Mouse (Mus musculus) neutrophil, adult 5-6 weeks (primary cell): ENCODE results near the gene Tnfrsf1b. TPM values are rescaled to one million over a fixed set of nuclear protein-coding genes. Genes with fewer than 3 reads are reported as not detected.

Experiments used
- ATAC-seq: fragments of 151-379, 151-347 bp; 2 replicates; pipeline ENCODE4 v1.8.0; 2017; ENCODE audit warnings: mild to moderate bottlenecking, moderate TSS enrichment; ENCODE audit not compliant: insufficient number of reproducible peaks, poor library complexity, low FRiP score, severe bottlenecking; ENCODE audit errors: extremely low read depth
- total RNA-seq: library from RNA; stranded (forward); fragments of 200-1000 nt; gene quantifications from 2 replicates; pipeline ENCODE4 v1.2.3, GENCODE M21; 2017

Tnfrsf1b gene
- total RNA-seq, 1 experiment from 2014 or later: 91.5 TPM

DNA sequence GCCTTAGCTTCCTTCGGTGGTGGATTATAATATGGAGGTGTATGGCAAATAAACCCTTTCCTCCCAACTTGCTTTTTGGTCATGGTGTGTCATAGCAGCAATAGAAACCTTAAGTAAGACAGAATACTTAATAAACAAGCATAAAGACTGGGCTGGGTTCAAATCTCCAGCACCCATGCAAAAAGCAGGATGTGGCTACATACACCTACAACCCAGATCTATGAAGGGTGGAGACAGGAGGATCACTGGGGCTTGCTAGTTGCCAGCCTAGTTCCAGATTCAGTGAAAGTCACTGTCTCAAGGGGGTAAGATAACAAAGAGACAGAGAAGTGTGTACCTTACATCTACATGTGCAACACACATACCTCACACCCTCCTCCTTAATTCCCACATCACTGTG lies 16.9 kb upstream of the Tnfrsf1b start:
- ATAC-seq: no peak

DNA sequence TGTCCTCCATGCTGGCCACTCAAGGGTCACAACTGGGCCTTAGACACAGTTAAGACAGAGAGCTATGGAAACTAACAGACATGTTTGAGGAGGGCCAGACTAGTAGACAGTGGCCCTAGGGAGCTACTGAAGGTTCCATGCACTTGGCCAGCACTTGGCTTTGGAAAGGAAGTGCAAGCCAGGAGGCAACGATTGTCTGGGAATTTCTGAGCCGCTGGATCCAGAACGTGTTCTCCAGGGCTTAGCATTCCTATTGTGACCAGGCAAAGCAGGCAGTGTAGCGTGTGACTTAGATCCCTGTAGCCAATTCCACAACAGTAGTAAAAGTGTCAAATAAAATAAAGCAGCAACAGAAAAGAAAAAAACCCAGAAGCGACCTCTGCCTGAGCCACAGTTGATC lies 14.1 kb upstream of the Tnfrsf1b start:
- no peak for ATAC-seq

DNA sequence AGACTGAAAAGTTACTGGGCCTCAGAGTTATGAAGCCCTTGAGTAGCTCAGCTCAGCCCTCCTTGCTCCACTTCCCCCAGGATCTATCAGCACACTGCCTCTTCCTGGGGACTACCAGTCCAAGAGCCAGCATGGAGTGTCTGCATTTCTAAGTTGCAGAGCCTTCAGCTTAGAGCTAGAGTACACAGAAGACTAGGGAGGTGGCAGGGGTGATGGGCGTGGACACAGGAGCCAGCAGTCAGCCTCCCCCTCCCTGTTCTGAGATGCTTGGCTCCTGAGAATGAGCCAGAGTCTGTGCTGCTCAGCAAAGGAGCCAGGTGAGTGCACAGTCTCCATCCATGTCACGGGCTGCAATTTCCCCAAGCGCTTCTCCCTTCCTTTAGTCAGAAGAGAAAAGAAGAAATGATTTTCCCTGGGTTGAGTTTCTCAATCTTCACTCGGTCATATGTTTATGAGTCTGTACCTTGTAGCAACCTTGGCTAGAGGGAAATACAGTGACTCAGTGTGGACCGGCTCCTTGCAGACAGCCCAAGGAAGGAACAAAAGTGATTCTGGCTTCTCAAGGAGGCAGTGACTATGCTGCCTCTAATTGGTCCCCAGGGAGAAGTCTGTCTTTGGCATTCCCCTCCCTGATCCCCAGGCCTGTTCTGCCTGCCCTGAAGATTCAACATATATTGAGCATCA lies 11.2 kb upstream of the Tnfrsf1b start:
- ATAC-seq: peak; percentile 43; the same call in 1 of the 2 replicates

DNA sequence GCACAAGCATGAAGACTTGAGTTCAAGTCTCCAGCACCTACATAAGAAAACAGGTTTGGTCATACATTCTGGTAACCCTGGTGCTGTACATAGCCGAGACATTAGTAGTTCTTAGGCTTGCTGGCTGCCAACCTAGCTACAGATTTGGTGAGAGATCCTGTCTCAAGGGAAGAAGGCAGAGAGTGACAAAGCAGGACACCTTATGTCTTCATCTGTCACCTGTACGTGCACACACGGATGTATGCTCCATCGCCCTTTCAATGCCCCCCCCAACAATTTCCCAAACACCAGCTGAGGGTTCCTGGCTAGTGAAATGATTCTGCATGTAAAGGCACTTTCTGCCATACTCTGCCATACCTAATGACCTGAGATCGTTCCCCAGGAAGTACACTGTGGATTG lies 9.5 kb upstream of the Tnfrsf1b start:
- no peak for ATAC-seq

DNA sequence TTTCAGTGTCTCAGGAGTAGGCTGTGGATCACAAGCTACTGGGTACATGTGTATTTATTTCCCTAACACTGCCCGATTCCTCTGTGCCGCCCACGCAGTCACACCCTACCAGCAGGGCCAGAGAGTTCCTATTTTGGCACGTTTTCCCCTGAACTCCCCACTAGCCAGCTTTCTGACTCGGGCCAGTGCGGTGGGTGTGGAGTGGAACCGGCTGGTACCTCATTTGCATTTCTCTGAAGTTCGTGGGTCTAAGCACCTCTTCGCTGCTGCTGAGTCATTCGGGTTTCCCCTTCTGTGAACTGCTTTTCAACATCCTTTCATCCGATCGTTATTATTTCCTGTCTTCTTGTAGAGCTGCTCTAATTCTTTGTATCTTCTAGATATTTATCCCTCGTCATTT lies 7.7 kb upstream of the Tnfrsf1b start:
- peak; percentile 76 for ATAC-seq

DNA sequence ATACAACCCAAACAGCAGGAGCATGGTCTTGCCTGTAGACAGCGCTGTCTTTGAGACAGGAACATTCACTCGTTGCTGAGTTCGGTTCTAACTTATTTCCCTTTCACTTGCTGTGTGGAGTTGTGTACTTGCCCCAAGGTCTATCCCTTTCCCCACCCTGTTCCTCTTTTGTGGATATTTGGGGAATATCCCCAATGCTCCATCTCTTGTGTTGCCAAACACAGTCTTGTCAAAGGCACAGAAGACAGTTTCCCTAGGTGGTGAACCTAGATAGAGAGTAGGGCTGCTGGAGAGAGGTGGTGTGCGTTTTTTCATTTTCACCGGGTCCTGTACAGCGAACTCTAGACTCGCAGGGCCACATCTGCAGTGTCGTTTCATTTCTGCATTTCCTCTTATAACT lies 5.9 kb upstream of the Tnfrsf1b start:
- ATAC-seq: no peak

DNA sequence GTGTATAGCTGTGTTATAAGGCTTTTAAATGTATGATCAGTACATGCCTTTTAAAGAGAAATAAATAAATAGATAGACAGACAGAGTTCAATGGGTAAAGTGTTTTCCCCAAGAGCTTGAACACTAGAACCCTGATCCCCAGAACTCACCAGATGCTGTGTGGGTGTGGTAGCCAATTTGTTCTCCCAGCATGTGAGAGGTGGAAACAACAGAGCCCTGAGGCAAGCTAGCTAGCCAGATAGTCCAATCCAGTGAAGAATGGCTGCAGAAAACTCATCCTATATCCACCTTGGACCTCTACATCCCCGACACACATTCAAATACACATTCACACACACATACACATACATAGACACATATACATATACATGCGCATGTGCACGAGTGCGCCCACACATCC lies 4.9 kb upstream of the Tnfrsf1b start:
- no peak for ATAC-seq

DNA sequence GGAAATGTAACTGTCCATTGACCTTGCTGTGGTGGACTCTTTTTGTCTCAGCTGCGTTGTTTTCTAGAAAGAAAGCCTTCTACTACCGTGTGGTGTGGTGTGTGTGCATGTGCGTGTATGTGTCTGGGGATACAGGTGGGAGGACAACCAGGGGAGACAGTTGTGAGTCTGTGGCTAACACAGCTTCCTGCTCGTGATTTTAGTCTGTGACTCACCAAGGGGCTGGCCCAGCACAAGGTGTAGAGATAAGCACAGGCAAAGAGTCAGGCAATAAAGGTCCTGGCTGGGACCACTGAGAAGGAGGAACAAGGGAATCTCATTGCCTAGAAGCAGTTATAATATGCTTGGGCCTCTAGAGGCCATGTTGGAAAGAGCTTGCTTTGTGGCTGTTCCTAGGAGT lies 3.3 kb upstream of the Tnfrsf1b start:
- no peak for ATAC-seq

DNA sequence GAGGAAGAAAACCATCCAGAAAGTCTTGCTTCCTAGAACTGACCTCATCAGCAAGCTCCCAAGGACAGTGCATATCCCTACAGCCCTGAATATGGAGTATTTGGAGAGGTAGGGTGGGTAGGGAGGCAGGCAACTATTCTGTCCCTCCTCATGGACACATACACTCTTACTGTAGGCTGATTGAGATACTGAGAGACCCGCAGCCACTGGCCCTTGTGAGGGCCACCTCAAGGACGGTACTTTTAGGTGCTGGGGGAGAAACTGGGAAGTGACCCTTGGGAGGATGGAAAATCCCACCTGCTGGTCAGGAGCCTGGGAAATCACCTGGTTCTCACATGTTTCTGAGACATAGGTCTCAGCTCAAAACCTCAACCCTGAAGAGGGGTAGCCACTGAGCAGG lies 886 bp upstream of the Tnfrsf1b start:
- ATAC-seq: no peak

DNA sequence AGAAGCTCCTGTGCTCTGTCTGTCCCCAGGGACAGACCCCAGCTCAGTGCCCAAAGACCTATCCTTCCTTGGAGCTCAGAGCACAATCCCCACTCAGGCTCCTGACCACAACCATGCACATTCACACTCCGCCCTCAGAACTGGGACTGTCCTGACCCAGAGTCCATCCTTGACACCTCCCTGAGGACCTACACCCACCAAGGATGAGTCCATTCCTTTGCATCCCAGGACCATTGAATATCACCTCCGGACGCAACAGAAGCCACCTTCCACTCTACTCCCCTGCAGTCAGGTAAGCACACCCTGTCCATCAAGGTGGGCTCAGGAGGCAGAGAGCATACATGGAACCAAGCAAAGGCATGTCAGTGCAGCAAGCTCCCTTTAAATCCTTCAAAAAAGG lies 1.1 kb downstream of the Tnfrsf1b start:
- no peak for ATAC-seq

DNA sequence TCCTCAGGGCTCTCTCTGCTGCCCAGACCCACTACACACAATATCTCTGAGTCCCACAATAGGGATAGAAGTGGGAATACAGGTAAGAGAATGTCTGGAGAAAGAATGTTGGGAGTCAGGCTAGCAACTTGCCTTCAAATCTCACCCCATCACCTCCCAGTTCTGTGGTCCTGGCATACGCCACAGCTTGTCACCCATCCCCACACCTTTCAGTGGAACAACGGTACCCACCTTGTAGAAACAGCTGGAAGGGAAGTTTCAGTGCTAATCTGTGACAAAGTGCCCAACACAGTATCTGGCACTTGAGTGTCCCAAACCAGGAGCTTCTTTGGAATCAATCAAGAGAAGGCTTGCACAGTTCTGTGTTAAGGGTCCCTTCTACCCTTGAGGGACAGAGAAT lies 2.0 kb downstream of the Tnfrsf1b start:
- no peak for ATAC-seq

DNA sequence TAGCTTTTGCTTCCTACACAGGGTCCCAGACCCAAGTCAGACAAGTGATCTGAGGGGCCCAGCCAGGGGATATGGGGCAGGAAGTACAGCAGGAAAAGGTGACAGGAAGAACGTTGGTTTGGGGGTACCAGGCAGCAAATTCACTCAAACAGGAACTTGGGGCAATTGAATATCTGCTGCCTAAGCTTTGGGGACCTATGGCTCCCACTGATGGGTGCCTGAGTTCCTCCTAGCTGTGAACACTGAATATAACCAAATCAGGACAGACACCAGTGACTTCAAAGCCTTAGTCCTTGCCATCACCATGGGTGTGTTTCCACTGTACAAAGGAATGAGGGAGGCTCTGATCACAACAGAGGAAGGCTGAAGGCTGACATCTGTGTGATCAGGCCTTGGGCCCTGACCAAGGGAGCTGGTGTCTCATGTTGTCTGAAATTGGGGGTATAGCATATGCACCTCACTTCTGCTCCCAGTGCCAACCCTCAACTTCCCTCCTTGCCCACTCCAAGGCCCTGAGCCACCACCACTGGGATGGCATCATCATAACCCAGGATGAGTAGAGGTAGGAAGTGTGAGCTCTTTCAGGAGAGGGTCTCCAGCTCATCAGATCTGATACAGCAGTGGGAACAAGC lies 3.8 kb downstream of the Tnfrsf1b start:
- no peak for ATAC-seq

DNA sequence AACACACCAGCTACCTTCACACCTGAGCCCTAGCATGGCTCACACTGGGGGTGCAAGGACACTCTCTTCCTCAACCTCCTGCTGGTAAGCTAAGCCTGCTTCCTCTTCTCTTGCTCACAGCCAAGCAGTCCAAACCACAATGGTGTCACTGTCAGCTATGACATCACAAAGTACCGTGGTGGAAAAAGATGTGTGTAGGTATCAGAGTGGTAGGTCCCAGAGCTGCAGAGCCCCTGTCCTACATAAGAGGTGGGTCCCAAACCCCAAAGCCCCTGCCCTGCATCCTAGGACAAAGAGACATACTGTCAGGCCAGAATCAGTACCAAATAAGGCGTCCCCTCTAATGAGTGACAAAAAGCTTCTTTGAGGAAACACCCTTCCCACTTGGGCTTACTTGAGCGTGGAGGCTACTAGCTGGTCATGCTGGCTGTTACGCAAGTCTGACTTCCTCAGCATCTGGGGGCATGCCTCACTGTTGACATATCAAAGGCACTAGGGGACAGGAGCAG lies 5.9 kb downstream of the Tnfrsf1b start:
- ATAC-seq: peak; percentile 80

DNA sequence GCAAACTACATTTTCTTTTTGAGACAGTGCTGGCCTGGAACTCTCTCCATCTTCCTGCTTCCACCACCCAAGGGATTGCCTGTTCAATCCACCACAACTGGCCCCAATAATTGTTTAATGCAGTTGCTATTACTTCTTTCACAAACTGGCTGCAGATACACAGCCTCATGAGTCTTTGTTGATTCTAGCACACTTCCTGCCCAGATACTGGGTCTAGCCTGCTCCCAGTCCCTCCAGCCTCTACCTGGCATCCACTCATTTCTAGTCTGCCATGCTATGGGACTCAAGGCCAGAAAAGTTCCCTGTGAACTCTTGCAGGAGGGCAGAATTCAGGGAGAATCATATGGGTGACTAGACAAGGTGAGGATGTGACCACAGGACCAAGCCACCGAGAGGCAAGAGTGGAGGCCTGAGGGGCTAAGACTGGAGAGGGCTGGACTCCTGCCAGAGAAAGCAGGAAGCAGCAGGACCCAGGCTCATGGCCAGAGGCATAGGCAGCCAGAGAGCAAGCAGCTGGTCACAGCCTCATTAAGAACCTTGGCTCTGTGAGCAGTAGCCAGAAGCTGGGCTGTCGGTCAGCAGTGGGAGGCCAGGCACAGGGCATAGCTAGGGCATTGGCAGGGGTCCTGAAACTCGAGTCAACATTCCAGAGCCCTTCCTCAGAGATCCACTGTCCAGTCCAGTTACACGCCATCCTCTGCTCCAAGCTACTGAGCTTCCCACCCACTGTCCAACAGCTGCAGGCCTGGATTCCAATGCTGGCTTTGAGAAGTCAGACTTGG lies 7.4 kb downstream of the Tnfrsf1b start:
- no peak for ATAC-seq

DNA sequence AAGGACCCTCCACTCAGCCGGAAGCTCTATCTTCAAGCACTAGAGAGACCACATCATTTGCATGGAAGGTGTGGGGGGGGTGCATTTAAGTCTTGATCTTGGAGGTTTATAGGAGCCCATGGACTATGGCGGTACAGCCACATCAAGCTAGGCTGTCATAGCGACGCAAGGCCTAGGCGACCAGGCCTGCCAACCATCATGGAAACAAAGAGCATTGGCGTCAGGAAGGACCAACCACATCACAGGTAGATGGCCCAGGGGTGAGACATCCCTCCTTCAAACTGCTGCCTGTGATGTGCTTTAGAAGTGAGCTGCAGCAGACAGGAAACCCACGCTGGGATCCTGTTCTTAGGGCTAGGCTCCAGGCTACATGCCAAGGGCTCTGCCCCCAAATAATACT lies 10.6 kb downstream of the Tnfrsf1b start:
- peak; percentile 3; the same call in 1 of the 2 replicates for ATAC-seq

DNA sequence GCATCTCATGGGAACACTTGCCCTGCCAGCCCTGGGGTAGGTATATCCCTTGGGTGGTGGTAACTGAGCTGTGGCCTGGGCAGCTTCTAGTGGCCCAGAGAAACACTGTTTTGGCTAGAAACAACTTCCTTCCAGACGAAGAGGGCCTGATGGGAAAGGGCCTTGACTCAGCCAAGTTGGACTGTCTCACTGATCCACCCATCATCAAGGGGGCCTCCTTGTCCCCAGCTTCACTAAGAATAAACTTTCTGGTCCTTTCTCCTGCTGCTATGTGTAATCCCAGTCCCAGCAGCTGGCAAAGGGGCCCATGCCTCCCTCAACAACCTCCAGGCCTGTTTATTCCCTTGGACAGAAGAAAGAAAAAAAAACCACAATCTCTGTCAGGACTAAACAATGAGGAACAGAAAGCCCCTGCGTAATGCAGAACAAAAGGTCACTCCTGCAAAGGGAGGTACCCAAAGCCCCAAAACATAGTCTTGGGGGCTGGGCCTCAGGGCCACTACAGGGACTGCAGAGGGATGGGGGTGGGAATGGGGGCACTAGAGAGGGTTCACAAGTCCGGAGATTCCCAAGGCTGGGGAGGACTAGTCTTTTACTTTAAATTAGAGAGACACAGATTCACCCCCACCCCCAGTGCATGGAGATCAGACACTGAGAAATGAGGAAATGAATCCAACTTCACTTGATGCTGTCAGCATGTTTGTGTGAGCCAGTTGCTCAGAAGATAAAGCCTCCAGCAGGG lies 13.0 kb downstream of the Tnfrsf1b start:
- ATAC-seq: peak; percentile 45

DNA sequence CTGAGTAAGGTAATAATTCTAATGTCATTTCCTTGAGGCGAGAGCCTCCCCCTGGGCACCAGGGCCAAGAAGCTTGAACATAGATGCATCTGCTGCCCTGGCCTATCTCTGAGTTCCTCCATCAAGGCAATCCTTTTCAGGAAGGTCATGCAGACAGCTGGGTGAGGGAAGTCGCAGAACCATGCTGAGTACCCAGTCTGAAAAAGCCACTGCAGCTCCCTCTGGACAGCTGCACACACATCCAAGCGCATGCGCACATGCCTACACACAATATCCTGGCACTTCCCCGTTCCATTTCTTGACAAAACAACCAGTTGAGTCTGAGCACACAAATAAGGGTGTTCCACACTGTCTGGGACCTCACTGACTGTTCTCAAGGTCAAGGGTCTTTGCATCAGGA lies 14.9 kb downstream of the Tnfrsf1b start:
- ATAC-seq: no peak

DNA sequence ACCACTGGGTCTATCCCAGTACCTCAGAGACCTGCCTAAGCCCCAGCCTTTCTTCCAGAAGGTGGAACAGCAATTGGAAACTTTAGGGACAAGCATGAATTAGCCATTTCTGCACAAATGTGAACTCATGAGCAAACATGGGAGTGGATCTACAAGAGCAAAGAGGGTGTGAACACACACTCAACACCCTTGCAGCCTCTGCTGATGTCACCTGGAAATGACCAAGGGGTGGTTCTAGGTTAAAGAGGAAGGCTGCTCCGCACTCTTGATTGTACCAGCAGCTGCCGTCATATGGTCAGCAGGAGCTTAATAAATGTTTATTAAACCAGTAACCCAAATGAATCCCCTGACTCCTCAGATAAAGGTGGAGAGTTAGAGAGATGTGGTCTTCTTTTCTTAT lies 16.0 kb downstream of the Tnfrsf1b start:
- ATAC-seq: no peak

DNA sequence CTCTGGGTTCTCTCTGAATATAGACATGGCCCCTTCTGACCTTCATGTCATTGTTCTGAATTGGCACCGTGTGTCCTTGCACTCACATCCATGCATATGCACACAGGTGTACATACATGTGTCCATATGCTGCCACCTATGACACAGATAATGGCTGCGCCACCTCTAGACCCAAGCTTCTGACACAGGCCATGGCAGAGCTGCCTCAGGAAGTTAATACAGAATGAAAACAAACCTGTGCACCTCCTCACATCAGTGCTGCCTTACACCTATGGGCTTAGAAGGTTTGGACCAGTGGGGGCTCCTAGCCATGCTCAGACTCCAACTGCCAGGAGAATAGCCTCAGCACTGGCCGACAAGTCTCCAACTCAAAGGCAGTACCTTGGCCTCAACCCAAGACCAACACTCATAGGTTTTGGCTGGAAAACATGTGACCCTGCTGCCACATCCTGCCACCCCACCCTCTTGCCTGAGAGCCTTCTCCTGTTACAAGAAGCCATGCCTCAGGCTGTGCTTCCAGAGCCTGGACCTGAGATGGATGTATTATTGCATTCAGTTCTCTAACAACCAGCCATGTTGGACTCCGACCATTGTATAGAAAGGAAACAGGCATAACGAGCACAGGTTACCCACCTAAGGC lies 17.0 kb downstream of the Tnfrsf1b start:
- ATAC-seq: no peak
